Mouse (Mus musculus): ENCODE results near the gene Pik3ca. TPM values are rescaled to one million over a fixed set of nuclear protein-coding genes. Genes with fewer than 3 reads are reported as not detected.
A peak's percentile ranks its signal among the peaks of the same experiment; 100 is the strongest.

The Pik3ca gene
- polyA plus RNA-seq, 1 experiment: 8.7 TPM

- H3K4me1 ChIP-seq (ENCODE audit: control insufficient read depth, insufficient read depth, low read length): no peaks in the 10 kb centered on the region
- no peak overlapping the region for H3K4me3 ChIP-seq (replicated peaks; ENCODE audit: control insufficient read depth, low read depth, low read length)
- whole genome bisulfite sequencing: 86% methylated on average over 6 of the region's 6 CpGs
- TF ChIP-seq CTCF (IDR thresholded peaks at IDR 0.05; ENCODE audit: control insufficient read depth, insufficient read depth, low read length): no peak
- no peak for TF ChIP-seq POLR2A (IDR thresholded peaks at IDR 0.05; ENCODE audit: borderline replicate concordance, control insufficient read depth, low read depth, low read length)
- no peak overlapping the region for H3K27ac ChIP-seq (ENCODE audit: control insufficient read depth, insufficient read depth, low read depth, low read length, poor library complexity)
These were observed 39.8 kb downstream of the Pik3ca start for GRCm38 (mm10) chr3:32437297-32437696.

- 91% methylated on average over 6 of the region's 6 CpGs for WGBS
- H3K27ac ChIP-seq (ENCODE audit: control insufficient read depth, insufficient read depth, low read depth, low read length, poor library complexity): no peak overlapping the region
- H3K4me1 ChIP-seq (ENCODE audit: control insufficient read depth, insufficient read depth, low read length): no peaks in the 10 kb centered on the region
- TF ChIP-seq POLR2A (IDR thresholded peaks at IDR 0.05; ENCODE audit: borderline replicate concordance, control insufficient read depth, low read depth, low read length) (no peak), CTCF (IDR thresholded peaks at IDR 0.05; ENCODE audit: control insufficient read depth, insufficient read depth, low read length) (no peak)
- H3K4me3 ChIP-seq (replicated peaks; ENCODE audit: control insufficient read depth, low read depth, low read length): no peak overlapping the region
These were observed 40.3 kb downstream of the Pik3ca start for GRCm38 (mm10) chr3:32437820-32438219.

- WGBS: 85% methylated on average over 4 of the region's 4 CpGs
- TF ChIP-seq CTCF (IDR thresholded peaks at IDR 0.05; ENCODE audit: control insufficient read depth, insufficient read depth, low read length) (no peak), POLR2A (IDR thresholded peaks at IDR 0.05; ENCODE audit: borderline replicate concordance, control insufficient read depth, low read depth, low read length) (no peak)
- no peaks in the 10 kb centered on the region for H3K4me1 ChIP-seq (ENCODE audit: control insufficient read depth, insufficient read depth, low read length)
- no peak overlapping the region for H3K4me3 ChIP-seq (replicated peaks; ENCODE audit: control insufficient read depth, low read depth, low read length)
- no peak overlapping the region for H3K27ac ChIP-seq (ENCODE audit: control insufficient read depth, insufficient read depth, low read depth, low read length, poor library complexity)
These were observed 41.2 kb downstream of the Pik3ca start for GRCm38 (mm10) chr3:32438716-32439115.

GRCm38 (mm10) chr3:32441710-32442109, 44.2 kb downstream of the Pik3ca start:
- H3K4me1 ChIP-seq (ENCODE audit: control insufficient read depth, insufficient read depth, low read length): no peaks in the 10 kb centered on the region
- H3K4me3 ChIP-seq (replicated peaks; ENCODE audit: control insufficient read depth, low read depth, low read length): no peak overlapping the region
- H3K27ac ChIP-seq (ENCODE audit: control insufficient read depth, insufficient read depth, low read depth, low read length, poor library complexity): no peak overlapping the region
- no peak for TF ChIP-seq POLR2A (IDR thresholded peaks at IDR 0.05; ENCODE audit: borderline replicate concordance, control insufficient read depth, low read depth, low read length)

GRCm38 (mm10) chr3:32454329-32455021, 57.0 kb downstream of the Pik3ca start:
- no peaks in the 10 kb centered on the region for H3K4me1 ChIP-seq (ENCODE audit: control insufficient read depth, insufficient read depth, low read length)
- no peak overlapping the region for H3K4me3 ChIP-seq (replicated peaks; ENCODE audit: control insufficient read depth, low read depth, low read length)
- no peak overlapping the region for H3K27ac ChIP-seq (ENCODE audit: control insufficient read depth, insufficient read depth, low read depth, low read length, poor library complexity)
- WGBS: 91% methylated on average over 11 of the region's 11 CpGs
- TF ChIP-seq CTCF (IDR thresholded peaks at IDR 0.05; ENCODE audit: control insufficient read depth, insufficient read depth, low read length): no peak
- TF ChIP-seq POLR2A (IDR thresholded peaks at IDR 0.05; ENCODE audit: borderline replicate concordance, control insufficient read depth, low read depth, low read length): no peak

- H3K27ac ChIP-seq (ENCODE audit: control insufficient read depth, insufficient read depth, low read depth, low read length, poor library complexity): no peak overlapping the region
- WGBS: 81% methylated on average over 4 of the region's 4 CpGs
- TF ChIP-seq CTCF (IDR thresholded peaks at IDR 0.05; ENCODE audit: control insufficient read depth, insufficient read depth, low read length): peak; percentile 68
- no peak for TF ChIP-seq POLR2A (IDR thresholded peaks at IDR 0.05; ENCODE audit: borderline replicate concordance, control insufficient read depth, low read depth, low read length)
- H3K4me3 ChIP-seq (replicated peaks; ENCODE audit: control insufficient read depth, low read depth, low read length): no peak overlapping the region
- H3K4me1 ChIP-seq (ENCODE audit: control insufficient read depth, insufficient read depth, low read length): no peaks in the 10 kb centered on the region
These were observed 62.3 kb downstream of the Pik3ca start for GRCm38 (mm10) chr3:32459777-32460176.

GRCm38 (mm10) chr3:32467321-32467720, 69.8 kb downstream of the Pik3ca start:
- no peak for TF ChIP-seq CTCF (IDR thresholded peaks at IDR 0.05; ENCODE audit: control insufficient read depth, insufficient read depth, low read length)
- TF ChIP-seq POLR2A (IDR thresholded peaks at IDR 0.05; ENCODE audit: borderline replicate concordance, control insufficient read depth, low read depth, low read length): no peak
- H3K4me3 ChIP-seq (replicated peaks; ENCODE audit: control insufficient read depth, low read depth, low read length): no peak overlapping the region
- WGBS: 90% methylated on average over 4 of the region's 4 CpGs
- H3K27ac ChIP-seq (ENCODE audit: control insufficient read depth, insufficient read depth, low read depth, low read length, poor library complexity): no peak overlapping the region
- no peaks in the 10 kb centered on the region for H3K4me1 ChIP-seq (ENCODE audit: control insufficient read depth, insufficient read depth, low read length)

GRCm38 (mm10) chr3:32468411-32468810, 70.9 kb downstream of the Pik3ca start:
- no peak for TF ChIP-seq CTCF (IDR thresholded peaks at IDR 0.05; ENCODE audit: control insufficient read depth, insufficient read depth, low read length)
- TF ChIP-seq POLR2A (IDR thresholded peaks at IDR 0.05; ENCODE audit: borderline replicate concordance, control insufficient read depth, low read depth, low read length): no peak
- Histone ChIP-seq H3K27ac (ENCODE audit: control insufficient read depth, insufficient read depth, low read depth, low read length, poor library complexity) (no peak overlapping the region), H3K4me3 (replicated peaks; ENCODE audit: control insufficient read depth, low read depth, low read length) (no peak overlapping the region), H3K4me1 (ENCODE audit: control insufficient read depth, insufficient read depth, low read length) (no peaks in the 10 kb centered on the region)
- WGBS: 65% methylated on average over 4 of the region's 4 CpGs

GRCm38 (mm10) chr3:32470449-32470848, 73.0 kb downstream of the Pik3ca start:
- H3K4me3 ChIP-seq (replicated peaks; ENCODE audit: control insufficient read depth, low read depth, low read length): no peak overlapping the region
- no peaks in the 10 kb centered on the region for H3K4me1 ChIP-seq (ENCODE audit: control insufficient read depth, insufficient read depth, low read length)
- no peak overlapping the region for H3K27ac ChIP-seq (ENCODE audit: control insufficient read depth, insufficient read depth, low read depth, low read length, poor library complexity)
- WGBS: 80% methylated on average over 7 of the region's 7 CpGs
- TF ChIP-seq POLR2A (IDR thresholded peaks at IDR 0.05; ENCODE audit: borderline replicate concordance, control insufficient read depth, low read depth, low read length): no peak
- no peak for TF ChIP-seq CTCF (IDR thresholded peaks at IDR 0.05; ENCODE audit: control insufficient read depth, insufficient read depth, low read length)
